Mouse (Mus musculus) embryo, embryonic 11 days (tissue): Measurements from ENCODE around the gene Mlec.
"Not testable (repeated sequence)": the region's sequence is repeated elsewhere in the genome, so short reads cannot be mapped to it uniquely, and the experiment has no call there.

Source experiments
- DNase-seq: peaks from one replicate; pipeline ENCODE4 v3.0.0-alpha.2; 2015

Gene Mlec

DNA sequence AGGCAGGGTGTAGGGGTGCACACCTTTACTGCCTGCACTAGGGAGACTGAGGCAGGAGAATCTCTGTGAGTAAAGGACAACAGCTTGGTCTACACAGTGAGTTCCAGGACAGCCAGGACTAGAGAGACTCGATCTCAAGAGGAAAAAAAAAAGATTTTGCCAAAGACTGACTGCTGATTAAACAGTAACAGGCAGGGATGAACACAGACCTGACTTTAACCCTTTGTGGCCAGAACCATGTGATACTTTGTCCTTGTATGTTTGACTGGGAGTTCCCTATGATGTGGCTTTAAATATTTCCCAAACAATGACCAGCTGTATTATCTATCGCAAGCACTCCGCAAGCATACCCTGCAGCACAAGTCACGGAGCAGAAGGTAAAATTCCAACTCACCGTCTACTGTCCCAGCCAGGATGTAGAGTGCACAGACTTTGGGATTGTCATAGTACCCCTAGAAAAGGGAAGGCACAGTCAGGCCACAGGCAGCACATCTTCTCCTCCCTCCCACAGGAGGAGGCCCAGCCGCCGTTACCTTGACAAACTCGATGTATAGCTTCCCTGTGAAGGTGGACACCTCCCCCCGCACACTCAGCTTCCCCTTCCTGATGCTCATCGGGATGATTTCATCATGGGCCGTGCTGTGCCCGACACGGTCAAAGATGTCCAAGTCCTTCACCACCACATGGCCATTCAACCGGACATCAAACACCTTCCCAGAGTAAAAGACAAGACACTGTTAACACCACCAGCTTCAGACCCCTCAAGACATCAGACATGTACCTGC is 8.1 kb downstream of the Mlec start:
- DNase-seq = no peak

DNA sequence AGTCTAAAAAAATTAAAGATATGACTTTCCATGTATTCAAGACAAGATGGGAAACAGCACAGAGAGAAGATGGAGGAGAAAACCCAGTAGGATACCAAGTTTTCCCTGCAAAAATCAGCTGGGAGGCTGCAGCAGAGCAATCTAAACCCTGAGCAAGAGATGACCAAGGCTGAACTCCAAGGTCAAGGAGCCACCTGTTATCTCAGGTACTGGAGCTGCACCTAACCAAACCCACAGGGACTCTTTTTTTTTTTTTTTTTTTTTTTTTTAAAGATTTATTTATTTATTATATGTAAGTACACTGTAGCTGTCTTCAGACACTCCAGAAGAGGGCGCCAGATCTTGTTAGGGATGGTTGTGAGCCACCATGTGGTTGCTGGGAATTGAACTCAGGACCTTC is 9.1 kb downstream of the Mlec start:
- not testable (repeated sequence) for DNase-seq

DNA sequence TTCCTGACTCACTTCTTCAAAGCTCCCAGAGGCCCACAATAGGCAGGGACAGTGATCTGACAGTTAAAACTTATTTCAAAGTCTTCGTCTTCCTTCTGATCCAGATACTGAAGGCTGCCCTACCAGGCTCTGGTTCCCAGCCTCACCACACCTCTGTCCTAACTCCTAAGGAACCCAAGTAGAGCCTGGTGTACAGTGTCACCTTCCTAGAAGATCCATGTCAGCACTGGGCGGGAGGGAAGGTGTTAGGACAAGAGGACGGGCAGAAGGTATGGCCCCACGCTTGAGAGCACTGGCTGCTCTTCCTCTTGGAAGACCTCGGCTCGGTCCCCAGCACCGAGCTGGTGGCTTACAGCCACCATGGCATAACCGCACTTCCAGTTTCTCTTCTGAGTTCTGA is 9.6 kb downstream of the Mlec start:
- no peak for DNase-seq

DNA sequence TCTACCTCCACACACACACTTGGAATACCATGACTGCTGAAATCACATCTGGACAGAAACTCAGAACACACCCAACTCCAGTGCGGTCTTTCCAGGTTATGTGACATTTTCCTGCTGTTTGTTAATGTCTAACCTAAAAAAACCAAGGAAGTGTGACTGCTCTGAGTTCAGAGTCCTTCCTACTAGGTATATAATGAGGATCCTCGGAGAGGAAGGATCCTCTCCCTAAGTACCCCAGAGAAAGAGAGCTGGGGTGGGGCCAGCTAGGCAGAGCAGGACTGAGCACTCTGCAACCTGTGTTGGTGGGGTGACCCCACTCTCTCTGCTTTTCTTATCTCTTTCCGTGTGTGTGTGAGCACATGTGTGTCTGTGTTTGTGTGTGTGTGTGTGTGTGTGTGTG is 10.6 kb downstream of the Mlec start:
- DNase-seq = no peak

DNA sequence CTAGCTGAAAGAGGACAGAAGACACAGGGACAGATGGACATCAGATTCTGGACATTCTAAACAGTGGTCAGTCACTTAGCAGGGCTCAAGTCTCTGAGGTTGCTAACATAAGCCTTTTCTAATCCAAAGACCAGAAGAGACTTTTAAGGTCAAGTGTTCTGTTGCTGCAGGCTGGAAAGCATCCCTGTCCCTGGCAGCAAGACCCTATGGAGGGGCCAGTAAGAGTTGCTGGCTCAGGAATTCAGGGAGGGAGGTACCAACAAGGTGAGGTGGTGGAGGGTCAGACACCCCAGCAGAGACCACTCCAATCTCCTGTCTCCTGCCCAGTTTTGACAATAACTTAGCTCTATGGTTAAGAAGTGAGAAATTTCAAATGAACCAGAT is 11.2 kb downstream of the Mlec start:
- DNase-seq = no peak

DNA sequence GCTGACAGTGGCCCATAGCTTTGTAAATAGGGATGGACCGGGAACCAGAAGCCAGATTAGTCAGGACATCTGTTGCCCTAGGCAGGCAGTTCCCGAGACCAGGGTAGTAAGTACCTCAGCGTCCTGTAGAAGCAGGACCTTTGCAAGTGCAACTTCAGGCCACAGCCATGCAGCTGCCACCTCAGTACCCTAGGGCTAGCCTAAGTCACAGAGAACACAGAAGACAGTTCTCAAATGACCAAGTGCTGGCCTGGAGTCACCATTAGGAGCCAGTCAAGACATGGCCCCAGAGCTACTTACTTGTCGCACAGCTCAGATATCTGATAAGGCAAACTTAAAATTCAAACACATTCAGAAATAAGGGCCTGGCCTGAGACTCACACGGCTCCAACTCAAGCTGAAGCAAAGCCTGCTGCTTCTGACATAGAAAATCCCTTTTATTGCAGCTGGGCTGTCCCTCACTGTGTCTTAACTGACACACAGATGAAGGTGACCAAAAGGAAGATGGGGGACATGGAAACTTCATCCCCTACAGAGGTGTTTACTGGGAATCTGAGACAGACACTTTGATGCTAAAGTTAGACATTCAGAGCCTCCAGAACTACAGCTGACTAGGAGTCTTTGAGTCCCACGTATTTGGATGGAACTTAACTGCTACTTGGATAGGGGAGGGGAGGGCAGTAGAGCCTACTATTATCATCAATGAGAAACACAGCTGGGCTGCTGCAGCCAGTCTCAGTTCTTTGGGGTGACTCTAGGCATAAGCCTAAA is 11.8 kb downstream of the Mlec start:
- no peak for DNase-seq

DNA sequence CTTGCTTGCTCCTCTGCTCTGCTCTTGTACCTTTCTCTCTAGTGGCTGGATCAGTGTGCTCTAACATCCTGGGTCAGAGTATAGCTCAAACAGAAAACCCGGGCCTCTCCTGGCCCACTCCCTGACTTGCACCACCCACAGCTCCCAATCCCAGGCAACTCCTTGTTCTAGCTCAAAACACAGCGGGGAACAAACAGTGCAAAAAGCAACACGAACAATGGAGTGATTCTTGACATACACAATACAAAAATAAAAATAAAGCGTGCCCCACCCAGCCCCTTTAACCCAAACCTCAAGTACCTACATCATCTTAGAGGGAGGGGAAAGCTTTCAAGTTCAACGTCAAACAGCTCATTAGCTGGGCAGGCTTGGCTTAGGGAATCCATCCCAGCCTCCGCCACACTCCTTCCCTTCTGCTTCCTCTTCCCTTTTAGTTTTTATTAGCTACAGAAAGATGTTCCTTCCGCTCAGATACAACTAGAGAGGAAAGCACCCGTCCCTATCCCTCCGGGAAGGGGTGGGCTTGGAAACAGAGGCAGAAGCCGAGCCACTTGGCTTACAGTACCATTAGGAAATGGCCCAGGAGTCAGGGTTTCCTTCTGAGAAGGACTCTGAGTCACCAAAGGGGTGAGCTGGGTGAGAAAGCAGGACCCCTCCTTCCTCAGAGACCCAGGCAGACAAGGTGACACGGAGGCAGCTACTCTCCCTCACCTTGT is 12.6 kb downstream of the Mlec start:
- no peak for DNase-seq

DNA sequence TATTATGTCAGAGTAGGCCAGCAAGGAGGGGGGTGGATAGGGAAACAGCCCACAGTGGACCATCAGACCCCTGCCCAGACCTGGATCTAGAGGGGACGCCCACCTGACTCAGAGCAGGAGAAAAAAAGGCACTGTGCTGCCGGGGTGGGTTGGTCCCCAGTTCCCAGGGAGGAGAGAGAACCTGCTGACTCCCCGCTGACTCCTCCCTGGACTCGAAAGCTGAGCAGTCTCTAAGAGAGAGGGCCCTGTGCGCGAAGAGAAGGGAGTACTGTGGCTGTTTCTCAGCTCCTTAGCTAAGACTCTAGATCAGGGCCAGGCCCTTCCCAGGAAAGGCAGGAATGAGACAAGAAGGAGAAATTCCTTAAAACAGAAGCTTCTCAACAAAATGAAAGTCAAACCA is 13.5 kb downstream of the Mlec start:
- DNase-seq = no peak

DNA sequence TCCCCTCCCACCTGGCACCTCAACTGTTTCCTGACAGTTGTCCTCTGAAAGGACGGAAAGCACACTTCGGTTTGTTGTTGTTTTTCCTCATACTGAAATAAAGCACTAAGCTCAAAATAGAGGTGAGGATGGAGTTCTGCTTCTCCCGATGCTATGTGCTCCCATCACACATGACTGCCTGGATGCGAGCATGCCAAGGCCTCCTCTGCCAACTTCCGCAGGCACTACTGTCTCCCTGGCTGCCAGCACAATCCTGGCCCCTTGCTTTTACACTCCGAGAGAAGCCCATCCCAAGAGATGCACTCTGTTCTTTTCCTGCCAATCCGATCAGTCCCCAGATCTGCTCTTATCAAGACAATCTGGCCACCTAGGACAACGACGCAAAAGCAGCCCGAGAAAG is 14.4 kb downstream of the Mlec start:
- no peak for DNase-seq

DNA sequence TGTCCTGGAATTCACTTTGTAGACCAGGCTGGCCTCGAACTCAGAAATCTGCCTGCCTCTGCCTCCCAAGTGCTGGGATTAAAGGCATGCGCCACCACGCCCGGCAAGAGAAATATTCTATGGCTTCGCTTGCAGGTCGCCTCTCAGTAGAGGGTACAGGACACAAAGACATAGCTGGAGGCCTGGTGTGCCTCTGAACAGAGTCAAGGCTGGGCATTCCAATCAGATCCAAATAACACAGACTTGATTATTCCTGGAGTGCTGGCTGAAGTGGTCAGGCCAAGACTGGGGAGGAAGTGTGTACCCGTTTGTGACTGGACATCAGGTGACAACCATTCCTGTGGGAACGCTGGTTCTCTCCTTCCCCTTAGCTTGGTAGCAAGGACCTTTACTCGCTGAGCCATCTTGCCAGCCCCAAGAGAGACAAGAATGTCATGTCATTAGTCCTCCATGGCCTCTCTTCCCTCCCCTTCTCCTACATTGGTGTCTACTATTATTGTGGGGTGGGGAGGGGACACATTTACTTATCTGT is 15.7 kb downstream of the Mlec start:
- DNase-seq = no peak

DNA sequence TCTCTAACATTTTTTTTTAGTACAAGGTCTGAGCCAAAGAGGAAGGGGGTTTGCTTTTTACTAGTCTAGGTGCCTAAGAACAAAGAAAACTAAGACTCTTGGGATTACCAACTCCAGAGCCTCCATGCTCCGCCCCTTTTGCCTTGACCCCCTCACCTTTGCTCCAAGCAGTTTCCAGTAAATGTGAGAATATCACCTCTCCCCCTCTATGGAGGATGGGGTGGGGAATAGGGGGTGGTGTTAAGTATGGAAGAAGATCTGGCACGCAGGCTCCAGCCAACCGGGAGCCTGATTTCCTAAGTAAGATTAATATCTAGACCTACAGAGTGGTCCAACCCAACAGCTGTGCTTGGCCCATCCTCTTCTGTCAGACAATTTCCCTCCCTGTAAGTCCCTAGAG is 17.3 kb downstream of the Mlec start:
- no peak for DNase-seq

DNA sequence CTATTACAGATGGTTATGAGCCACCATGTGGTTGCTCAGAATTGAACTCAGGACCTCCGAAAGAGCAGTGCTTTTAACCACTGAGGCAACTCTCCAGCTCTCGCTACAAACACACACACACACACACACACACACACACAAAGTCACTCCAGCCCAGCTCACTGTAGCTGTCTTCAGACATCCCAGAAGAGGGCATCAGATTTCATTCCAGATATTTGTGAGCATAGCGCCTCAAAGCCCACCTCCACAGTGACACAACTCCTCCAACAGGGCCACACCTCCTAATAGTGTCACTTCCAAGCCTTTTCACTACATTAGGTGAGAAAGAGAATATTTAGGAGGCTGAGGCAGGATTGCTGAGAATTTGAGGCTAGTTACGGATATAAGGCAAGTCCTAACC is 18.9 kb downstream of the Mlec start:
- no peak for DNase-seq

DNA sequence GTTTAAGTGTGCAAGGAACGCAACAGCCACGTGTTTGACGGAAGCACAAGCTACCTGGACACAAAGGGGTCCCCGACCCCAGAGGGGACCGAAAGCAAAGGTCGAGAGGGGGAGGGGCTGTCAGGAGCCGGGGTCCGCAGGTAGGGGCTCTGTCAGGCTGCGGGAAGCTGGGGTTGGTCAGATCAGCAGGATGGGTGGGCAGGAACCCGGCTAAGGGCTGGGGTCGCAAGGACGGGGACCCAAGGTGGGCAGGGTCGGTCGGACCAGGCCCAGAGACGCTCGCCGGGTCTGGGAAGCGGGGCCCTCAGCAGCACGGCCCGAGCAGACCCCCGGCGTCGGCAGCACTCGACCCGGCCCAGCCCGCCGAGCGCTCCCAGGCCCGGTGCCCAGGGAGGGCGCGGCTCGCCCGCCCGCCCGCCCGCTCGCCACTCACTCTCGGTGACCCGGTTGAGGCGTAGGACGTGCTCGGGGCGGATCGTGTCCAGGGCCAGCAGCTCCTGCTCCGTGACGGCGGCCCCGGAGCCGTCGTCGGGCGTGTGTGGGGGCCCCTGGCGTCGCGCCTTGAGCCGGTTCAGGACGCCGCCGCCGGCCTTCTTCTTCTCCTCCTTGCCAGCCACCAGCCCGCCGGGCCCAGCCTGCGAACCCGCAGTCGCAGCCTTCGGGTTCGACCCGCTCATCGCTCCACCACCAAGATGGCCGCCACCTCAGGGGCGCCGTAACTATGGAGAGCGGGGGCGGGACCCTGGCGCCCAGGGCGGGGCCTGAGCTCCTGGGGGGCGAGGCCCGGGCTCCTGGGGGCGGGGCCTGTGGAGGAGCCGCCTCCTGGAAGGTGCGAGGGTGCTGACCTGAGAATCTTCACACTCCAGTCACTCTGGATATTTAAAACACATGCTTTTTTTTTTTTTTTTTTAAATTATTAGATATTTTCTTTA is 23.5 kb downstream of the Mlec start, which contains the start of gene Unc119b:
Unc119b (minus strand) TSS at position 742 of the 932 bp plus-strand sequence.
- DNase-seq = peak; percentile 94

DNA sequence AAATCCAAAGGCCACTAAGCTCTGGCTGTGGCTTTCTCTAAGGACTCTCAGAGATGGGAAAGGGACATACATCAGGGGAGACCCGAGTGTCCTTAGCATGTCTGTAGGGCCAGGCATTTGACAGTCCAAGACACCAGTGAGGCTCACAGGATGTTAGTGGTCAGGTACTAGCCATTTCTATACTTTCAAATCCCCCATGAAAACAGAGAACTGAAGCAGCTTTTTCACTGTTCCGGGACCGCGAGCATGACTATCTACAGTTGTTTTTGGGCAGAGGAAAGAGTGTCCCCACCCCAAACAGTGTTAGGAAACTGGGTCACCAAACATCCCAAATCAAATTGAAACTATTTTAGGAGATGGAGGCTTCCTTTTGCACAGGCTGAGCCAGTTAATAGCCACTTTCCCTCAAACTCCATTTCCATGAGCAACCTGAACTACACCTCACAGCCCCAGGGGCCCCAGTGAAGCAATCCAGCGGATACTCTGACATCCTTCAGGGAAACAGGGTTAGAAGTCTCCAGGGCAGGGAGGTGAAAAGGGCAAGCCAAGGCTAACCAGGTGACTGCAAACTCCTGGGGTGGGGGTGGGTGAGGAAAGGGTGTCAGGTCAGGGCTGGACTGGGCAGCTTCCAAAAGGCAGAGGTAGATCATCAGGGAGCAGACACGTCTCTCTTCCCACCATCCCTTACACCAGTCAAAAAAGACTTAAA is 24.5 kb downstream of the Mlec start:
- no peak for DNase-seq

DNA sequence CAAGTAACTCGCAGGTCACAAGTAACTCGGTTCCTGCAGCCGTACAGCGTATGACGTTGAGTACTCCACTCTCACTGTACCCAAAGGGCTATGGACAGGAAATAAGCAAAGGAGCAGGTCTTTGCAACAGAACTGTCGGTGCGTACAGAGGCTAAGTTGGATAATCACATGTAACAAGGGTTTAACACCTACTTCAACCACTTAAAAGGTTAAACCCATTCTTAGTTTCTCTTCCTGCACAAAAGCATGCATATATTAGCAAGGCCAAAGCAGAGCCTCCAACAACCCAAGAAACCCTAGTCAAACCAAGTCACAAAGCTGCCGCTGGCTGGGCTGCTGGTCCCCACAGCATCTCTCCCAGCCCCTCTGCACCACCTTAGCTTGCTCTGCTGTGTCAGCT is 25.5 kb downstream of the Mlec start:
- DNase-seq = no peak

DNA sequence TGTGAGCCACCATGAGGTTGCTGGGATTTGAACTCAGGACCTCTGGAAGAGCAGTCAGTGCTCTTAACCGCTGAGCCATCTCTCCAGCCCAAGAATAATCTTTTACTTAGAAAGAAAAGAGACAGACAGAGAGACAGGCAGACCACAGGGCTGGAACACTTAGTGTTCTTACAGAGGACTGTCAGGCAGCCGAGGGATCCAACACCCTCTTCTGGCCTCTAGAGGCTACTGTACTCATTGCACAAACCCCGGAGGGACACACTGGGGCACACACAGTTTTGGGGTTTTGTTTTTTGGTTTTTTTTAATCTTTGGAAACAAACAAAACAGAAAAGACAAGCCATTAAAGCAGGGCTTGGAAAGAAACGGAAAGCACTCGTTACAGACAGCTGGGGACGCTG is 28.7 kb downstream of the Mlec start:
- no peak for DNase-seq

DNA sequence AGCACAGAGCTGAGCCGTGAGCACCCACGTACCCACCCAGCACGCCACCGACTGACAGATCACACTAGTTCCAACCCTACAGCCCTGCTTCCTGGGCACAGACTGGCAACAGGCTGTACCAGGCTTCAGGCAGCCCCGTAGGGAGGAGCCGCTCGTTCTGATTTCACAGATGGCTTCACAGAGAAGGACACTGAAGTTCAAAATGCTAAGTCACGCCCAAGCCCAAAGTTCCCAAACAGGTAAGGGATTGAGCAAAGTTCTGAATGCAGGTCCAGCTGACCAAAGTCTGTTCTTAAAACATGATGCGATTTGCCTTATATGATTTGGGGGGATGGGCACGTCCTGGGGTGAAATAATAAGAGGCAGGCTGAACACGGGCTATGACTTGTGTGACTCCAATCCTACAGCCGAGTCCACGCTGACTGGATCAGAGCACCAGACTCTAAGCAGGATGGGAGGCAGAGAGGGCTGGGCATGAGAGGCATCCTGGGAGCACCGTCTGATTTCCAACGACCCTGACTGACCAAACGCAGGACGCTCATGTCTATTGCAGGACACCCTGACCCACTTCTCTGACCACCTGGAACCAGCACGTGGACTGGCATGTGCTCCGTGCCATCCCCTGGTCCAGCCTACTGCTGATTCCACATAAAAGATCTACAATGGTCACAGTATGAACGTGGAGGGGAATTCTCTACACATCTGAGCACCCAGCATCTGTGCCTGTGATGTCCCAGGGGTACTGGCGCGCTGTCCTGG is 30.4 kb downstream of the Mlec start:
- no peak for DNase-seq

DNA sequence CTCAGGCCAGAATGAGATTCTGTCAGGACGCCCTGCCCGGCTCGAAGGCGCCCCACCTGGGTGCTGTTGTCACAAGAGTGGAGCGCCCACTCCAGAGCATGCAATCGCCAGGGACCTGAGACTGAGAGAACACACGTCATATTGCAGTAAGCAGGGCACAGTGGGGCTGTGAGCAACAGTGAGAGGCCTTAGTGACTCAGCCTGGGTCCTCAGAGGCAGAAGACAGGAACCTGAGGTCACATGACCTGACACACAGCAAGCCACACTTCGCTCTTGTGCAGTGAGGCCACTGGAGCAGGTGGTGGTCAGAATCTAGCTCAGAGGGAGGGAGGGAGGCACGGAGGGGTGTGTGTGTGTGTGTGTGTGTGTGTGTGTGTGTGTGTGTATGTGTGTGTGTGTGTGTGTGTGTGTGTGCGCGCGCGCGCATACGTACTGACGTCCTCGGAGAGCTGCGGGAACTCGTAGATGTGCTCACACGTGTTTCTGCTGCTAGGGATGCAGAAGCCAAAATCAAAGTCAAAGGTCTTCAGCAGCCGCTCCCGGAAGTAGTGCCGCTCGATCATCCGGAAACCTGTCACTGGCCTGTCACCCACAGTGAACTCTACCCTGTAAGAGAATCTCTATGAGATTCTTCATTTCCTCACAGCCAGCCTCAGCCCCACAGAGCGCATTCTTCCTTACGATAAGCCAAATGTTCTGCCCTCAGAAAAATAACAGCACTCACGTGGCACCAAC is 31.2 kb downstream of the Mlec start:
- no peak for DNase-seq

DNA sequence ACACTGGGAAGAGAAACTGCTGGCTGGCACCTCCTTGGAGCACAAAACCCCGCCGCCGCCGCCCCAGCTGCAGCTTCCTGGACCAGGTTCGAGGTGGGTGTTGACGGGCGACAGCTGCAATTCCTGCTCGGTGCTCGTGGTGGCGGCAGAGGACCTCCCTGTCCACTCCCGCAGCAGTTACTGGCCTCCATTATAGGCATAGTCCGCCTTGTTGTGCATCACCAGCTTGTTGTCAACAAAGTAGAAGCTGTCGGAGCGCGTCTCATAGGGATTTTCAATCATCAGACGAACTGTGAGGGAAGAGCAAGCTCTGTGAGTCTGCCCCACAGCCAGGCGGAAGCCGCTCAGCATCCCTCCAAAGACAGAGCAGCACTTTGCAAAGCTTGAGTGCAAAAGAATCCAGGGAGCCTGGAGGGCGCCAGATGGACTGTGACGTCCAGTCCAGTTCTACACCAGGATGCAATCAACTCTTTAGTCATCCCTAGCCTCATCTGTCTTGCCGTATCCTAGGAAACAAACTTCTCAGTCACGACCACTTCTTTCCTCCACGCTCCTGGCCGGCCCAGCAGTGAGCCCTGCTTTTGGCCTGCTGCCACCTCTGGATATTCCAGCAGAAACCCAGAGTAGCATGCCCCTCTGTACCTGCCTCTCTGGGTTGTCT is 32.6 kb downstream of the Mlec start:
- peak; percentile 84 for DNase-seq

DNA sequence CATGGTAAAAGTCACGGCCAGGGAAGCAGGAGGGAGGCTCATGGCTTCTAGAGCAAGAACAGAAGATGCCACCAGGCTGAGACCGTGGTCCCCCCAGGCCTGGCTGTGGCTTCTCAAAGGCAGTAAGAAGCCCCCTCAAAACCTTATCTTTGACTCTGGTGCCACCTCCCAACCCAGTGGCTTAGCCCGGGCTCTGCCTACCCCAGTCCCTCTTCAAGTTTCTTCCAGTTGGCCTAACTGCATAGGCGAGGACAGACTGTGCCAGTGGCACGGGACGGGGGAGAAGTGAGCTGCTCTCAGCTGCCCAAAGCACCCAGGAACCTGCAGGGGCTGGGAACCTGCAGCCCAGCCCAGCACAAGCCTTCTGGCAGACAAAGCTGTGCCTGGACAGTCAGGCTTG is 33.3 kb downstream of the Mlec start:
- DNase-seq = no peak
